Mouse (Mus musculus): ENCODE measurements at regions not wholly inside any gene's neighbourhood (a gene's known extent, or its start where the extent isn't known, plus 50 kb on each side); places are given as distances from the start of the nearest gene placed in this dataset.

- TF ChIP-seq HCFC1 (IDR thresholded peaks at IDR 0.05; ENCODE audit: borderline replicate concordance, insufficient read depth, low read length) (no peak), MAFK (IDR thresholded peaks at IDR 0.05; ENCODE audit: insufficient read depth, low read depth, low read length) (no peak), CHD2 (IDR thresholded peaks at IDR 0.05; ENCODE audit: low read depth, low read length) (no peak)
Observed at GRCm38 (mm10) chr1:75858551-75859255, 312.6 kb downstream of the Slc4a3 start.

Data from ES-E14 (cell line).